Mouse (Mus musculus) bone marrow macrophage, adult 2 months (primary cell): ENCODE data around the gene N4bp2l2. TPM values are rescaled to one million over a fixed set of nuclear protein-coding genes. Genes with fewer than 3 reads are reported as not detected.
"Not testable (repeated sequence)": the region's sequence is repeated elsewhere in the genome, so short reads cannot be mapped to it uniquely, and the experiment has no call there.

ENCODE experiments used
- H3K27ac ChIP-seq: 2 replicates; pipeline ENCODE4 v1.5.1; 2012; ENCODE audit warnings: low read depth, low read length; ENCODE audit not compliant: insufficient read depth
- H3K4me1 ChIP-seq: 2 replicates; pipeline ENCODE4 v1.6.1; 2012; ENCODE audit warnings: low read length; ENCODE audit not compliant: control insufficient read depth, insufficient read depth
- H3K4me3 ChIP-seq: 2 replicates; pipeline ENCODE4 v1.5.1; 2012; ENCODE audit warnings: mild to moderate bottlenecking, low read length, moderate library complexity; ENCODE audit not compliant: insufficient read depth
- CTCF ChIP-seq: IDR thresholded peaks from 2 replicates; pipeline ENCODE4 v1.5.1; 2012; ENCODE audit warnings: low read depth, mild to moderate bottlenecking, low read length, moderate library complexity
- POLR2A ChIP-seq: IDR thresholded peaks from 2 replicates; pipeline ENCODE4 v1.6.1; 2012; ENCODE audit warnings: mild to moderate bottlenecking, low read depth, low read length, borderline replicate concordance
- polyA plus RNA-seq: library from polyadenylated mRNA; stranded (reverse); fragments of >200 nt; gene quantifications from 2 replicates; pipeline ENCODE4 v1.2.4, GENCODE M21; 2012; ENCODE audit not compliant: missing spikeins, insufficient read depth, insufficient read length

Gene N4bp2l2
- polyA plus RNA-seq, 1 experiment, result 67.2 TPM

DNA sequence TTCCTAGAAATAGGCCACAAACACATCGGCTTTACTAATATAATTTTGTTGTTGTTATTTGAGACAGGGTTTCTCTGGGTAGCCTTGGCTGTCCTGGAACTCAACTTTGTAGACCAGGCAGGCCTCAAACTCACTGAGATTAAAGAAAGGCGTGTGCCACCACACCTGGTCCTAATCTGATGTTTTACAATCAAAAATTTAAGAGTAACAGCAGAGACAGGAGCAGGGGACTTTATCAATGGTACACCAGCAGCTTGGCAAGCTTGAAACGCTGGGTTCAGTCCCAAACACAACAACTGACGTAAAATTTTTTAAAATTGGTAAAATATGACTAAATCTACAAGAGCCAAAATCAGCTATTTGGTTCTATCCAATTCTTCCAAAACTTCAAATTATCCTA is 21.1 kb downstream of the N4bp2l2 start:
- Histone ChIP-seq H3K27ac (no peak overlapping the region), H3K4me1 (no peaks in the 10 kb centered on the region), H3K4me3 (no peak overlapping the region)
- TF ChIP-seq POLR2A, result no peak
- no peak for TF ChIP-seq CTCF

DNA sequence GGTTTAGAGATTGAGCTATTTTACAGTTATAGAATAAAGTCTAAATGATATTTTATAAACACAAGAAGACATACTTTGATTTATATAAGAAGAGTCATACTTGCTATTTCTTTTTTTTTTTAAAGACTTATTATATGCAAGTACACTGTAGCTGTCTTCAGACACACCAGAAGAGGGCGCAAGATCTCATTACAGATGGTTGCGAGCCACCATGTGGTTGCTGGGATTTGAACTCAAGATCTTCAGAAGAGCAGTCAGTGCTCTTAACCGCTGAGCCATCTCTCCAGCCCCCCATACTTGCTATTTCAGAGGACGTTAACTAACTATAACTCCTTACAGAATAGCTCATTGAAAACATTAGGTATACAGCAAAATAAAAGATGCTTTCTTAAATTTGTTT is 22.6 kb downstream of the N4bp2l2 start:
- H3K27ac ChIP-seq, H3K4me3 ChIP-seq, H3K4me1 ChIP-seq: not testable (repeated sequence)

DNA sequence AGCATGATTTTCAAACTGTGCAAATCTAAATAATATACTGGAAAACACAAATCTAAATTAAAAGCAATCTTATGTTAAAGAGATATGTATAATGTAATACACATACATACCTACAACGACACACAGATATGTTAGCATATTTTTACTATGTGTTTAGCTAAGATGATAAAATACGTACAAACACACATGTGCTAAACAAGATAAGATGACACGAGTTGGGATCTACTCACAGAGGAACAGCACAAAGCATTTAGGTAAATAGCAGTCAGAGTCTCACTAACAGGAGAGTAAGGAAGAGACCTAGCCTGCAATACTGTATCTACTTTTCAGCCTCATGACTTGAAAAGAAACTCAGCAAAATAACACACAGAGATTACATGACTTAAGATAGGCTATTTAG is 24.5 kb downstream of the N4bp2l2 start:
- TF ChIP-seq CTCF (no peak), POLR2A (no peak)
- H3K4me1 ChIP-seq, result no peaks in the 10 kb centered on the region
- H3K27ac ChIP-seq, result no peak overlapping the region
- H3K4me3 ChIP-seq, result no peak overlapping the region

DNA sequence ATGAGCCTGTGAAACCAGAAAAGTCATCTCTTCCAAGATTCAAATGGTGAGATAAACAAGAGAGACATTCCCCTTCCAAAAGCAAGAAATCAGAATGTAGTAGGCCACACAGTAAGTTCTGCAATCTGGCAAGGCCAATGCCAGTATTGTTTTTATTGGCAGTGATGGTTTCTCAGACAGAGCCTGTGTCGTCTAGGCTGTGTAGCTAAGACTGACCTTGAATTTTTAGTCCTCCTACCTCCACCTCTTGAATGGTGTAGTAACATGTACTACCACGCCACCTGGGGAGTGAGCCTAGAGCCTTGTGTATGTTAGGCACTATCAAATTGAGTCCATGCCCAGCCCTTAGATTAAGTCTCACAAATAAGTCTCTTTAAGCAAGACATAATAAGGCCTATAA is 36.3 kb downstream of the N4bp2l2 start:
- Histone ChIP-seq H3K27ac (no peak overlapping the region), H3K4me1 (no peaks in the 10 kb centered on the region), H3K4me3 (no peak overlapping the region)
- TF ChIP-seq POLR2A (no peak), CTCF (no peak)

DNA sequence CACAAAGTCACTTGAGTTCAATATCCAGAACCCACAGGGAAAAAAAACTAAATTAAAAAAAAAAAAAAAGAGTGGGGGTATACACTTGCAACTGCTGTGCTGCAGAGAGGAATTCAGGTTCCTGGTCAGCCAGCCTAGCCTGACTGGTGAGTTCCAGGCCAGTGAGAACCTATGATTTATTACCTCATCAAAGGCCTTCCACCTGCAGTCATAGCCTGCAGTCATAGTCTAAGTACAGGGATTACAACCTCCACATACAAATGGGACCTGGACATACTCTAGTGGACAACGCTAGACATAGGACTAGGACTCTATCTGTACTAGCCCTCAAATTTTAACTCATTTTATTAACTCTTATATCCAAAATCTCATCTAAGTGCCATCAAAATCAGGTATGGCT is 36.7 kb downstream of the N4bp2l2 start:
- no peak for TF ChIP-seq CTCF
- TF ChIP-seq POLR2A, result no peak
- Histone ChIP-seq H3K27ac (no peak overlapping the region), H3K4me3 (no peak overlapping the region), H3K4me1 (no peaks in the 10 kb centered on the region; the same call in 1 of the 2 replicates)

DNA sequence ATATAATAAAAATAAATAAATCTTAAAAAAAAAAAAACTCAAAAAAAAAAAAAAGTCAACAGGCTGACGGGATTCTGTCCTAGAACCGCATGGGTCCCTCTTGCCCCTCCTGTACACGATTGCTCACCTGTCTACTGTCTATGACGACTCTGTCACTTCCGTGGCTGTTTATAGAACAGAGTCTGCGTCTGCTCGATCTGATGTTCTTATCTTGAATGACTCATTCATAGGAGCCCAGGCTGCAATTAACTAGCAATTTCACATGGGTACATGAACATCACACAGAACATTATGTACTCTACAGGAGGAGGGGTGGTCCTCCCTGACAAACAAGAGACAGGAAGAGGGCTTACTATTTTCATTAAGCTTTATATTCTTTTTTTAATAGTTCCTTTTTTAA is 40.5 kb downstream of the N4bp2l2 start:
- no peak overlapping the region for H3K27ac ChIP-seq
- H3K4me1 ChIP-seq, result peaks cover 19% of the 10 kb centered on the region
- TF ChIP-seq CTCF (no peak), POLR2A (no peak)
- no peak overlapping the region for H3K4me3 ChIP-seq

DNA sequence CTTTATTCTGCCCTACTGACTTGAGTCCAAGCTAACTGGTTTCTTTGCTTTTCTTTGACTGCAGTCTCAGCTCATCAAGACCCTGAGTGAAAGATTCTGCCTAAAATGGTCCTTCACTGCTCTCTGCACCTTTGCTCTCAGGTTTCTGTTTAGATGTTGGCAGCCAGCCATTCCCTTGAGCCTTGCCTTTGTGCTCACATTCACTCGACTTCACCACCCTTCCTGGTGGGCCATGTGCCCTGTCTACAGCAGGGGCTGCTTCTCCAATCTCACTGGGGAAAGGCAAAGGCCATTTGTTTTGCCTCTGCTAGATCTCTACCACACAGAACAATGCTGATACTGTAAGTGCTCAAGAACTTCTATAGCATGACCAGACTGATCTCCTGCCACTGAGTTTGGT is 43.2 kb downstream of the N4bp2l2 start:
- Histone ChIP-seq H3K4me1 (peaks cover 19% of the 10 kb centered on the region), H3K27ac (no peak overlapping the region), H3K4me3 (no peak overlapping the region)
- TF ChIP-seq CTCF (no peak), POLR2A (no peak)

DNA sequence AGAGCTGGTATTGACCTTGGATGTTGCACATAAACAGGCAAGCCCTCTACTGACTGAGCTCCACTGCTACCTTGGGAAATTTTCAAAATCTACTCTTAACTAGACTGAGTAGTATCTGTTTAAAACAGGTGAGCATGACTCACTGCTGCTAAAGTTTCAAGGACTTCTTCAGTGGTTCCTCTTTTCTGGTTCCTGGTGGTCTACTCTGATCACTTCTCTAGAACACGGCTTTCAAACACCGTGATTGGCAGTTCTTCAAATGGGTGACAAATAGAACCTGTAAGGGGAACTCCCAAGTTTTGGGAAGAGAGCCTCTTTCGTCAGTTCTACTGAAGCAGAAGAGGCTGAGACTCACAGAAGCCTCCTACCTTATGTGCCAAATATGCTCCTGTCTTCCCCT is 44.4 kb downstream of the N4bp2l2 start:
- Histone ChIP-seq H3K4me1 (peaks cover 19% of the 10 kb centered on the region), H3K4me3 (no peak overlapping the region), H3K27ac (no peak overlapping the region)
- TF ChIP-seq POLR2A (no peak), CTCF (no peak)

DNA sequence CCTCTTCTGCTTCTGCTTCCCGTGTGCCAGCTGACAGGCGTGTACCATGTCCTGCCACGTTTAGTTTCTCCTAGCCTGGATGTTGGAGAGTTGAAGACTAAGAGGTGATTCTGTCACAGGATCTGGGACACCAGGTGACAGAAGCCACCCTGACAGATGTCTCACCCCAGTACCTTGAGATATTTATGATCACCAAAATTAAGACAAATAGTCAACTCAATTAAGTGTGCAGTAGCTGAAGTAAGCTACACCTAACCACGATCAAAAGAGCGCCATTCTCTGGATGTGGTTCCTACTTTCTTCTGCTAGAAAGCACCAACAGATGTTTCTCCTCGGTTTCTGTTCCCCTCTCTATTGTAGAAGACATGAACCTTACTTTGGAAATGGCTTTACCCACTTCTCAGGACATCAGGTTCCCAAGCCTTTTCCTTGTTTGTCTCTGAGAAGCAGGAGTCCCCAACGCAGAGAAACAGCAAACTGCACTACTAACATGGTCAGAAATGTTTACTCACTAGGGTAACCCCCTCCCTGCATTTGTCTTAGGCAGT is 45.3 kb downstream of the N4bp2l2 start:
- no peak for TF ChIP-seq CTCF
- TF ChIP-seq POLR2A, result no peak
- Histone ChIP-seq H3K4me3 (no peak overlapping the region), H3K27ac (no peak overlapping the region), H3K4me1 (peaks cover 19% of the 10 kb centered on the region)

DNA sequence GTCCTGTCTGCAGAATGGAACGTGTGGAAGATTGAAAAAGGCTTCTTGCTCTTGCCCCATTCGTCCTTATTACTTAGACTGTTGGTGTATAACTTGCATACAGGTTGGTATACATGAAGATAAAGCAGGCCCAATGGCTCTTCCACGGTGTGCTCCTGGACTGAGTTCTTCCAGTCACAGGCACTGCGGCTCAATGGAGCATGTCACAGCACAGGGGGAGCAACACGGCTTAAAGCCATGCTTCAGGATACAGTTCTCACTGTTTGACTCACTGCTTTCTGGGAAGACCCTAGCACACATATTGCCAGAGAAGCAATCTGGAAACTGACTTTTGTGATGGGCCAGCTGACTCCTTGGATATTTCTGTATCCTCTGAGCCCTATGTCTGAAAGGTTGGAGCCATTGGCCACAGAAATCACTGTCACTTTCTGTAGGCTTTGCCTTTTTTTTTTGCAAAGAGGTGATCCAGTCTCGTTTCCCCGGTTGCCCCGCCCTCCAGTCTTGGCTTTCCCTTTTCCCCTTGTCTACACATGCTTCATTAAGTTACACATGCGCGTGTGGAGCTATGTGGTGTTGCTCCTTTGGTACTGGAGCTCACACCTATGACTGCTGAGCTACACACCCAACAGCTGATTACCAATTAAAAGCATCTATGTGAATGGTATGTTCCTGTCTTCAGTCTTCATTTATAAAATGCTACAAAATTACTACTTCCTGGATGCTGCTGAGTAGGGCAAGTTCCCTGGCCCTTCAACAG is 47.2 kb downstream of the N4bp2l2 start:
- Histone ChIP-seq H3K27ac (no peak overlapping the region), H3K4me3 (no peak overlapping the region), H3K4me1 (peaks cover 19% of the 10 kb centered on the region)
- no peak for TF ChIP-seq CTCF

DNA sequence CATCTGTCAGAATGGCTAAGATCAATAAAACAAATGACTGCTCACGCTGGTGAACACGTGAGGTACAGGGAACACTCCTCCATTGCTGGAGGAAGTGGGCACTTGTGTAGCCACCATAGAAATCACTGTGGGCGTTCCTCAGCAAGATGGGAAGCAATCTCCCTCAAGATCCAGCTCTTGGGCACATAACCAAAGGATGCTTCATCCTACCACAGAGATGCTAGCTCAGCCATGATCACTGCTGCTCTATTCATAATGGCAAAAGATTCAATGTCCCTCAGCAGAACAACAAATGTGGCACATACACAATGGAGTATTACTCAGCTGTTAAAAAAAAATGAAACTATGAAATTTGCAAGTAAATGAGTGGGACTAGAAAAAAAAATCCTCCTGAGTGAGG is 49.3 kb downstream of the N4bp2l2 start:
- TF ChIP-seq POLR2A, result no peak
- TF ChIP-seq CTCF, result no peak
- H3K4me3 ChIP-seq, result no peak overlapping the region
- H3K4me1 ChIP-seq, result peaks cover 12% of the 10 kb centered on the region
- no peak overlapping the region for H3K27ac ChIP-seq
